Mouse (Mus musculus): ENCODE data around the gene Slc39a3.
"Not testable (repeated sequence)": the region's sequence is repeated elsewhere in the genome, so short reads cannot be mapped to it uniquely, and the experiment has no call there.

The Slc39a3 gene

GRCm38 (mm10) chr10:81036988-81037580 is at the start of gene Slc39a3:
TSS of gene Slc39a3 (minus strand) at chr10:81037426.
- DNase-seq (ENCODE audit: inconsistent age in 2 of 2, low spot score in 1 of 2), result peak; percentile 98 to 100

GRCm38 (mm10) chr10:81087021-81087420 is 49.8 kb upstream of the Slc39a3 start:
- peak in 1 of 2 experiments; percentile 46 for DNase-seq (ENCODE audit: inconsistent age in 2 of 2, low spot score in 1 of 2)

- DNase-seq (ENCODE audit: inconsistent age in 2 of 2, low spot score in 1 of 2), result peak; percentile 75 to 93
Measured at GRCm38 (mm10) chr10:81082168-81082960, 45.1 kb upstream of the Slc39a3 start.

- no peak for DNase-seq (ENCODE audit: inconsistent age in 2 of 2, low spot score in 1 of 2)
Measured at GRCm38 (mm10) chr10:81080008-81080655, 42.9 kb upstream of the Slc39a3 start.

- DNase-seq (ENCODE audit: inconsistent age in 2 of 2, low spot score in 1 of 2), result peak; percentile 83 to 87
Measured at GRCm38 (mm10) chr10:81077916-81078315, 40.7 kb upstream of the Slc39a3 start.

GRCm38 (mm10) chr10:81076356-81076755 is 39.1 kb upstream of the Slc39a3 start:
- DNase-seq (ENCODE audit: inconsistent age in 2 of 2, low spot score in 1 of 2), result no peak

GRCm38 (mm10) chr10:81075734-81076133 is 38.5 kb upstream of the Slc39a3 start:
- DNase-seq (ENCODE audit: inconsistent age in 2 of 2, low spot score in 1 of 2), result peak in 1 of 2 experiments; percentile 35

GRCm38 (mm10) chr10:81073464-81073863 is 36.2 kb upstream of the Slc39a3 start:
- no peak for DNase-seq (ENCODE audit: inconsistent age in 2 of 2, low spot score in 1 of 2)

GRCm38 (mm10) chr10:81072290-81072689 is 35.1 kb upstream of the Slc39a3 start:
- no peak for DNase-seq (ENCODE audit: inconsistent age in 2 of 2, low spot score in 1 of 2)

- peak; percentile 98 for DNase-seq (ENCODE audit: inconsistent age in 2 of 2, low spot score in 1 of 2)
Measured at GRCm38 (mm10) chr10:81069836-81070235, 32.6 kb upstream of the Slc39a3 start, which contains the start of gene Thop1. TSS of gene Thop1 (plus strand) at chr10:81070035.

- no peak for DNase-seq (ENCODE audit: inconsistent age in 2 of 2, low spot score in 1 of 2)
Measured at GRCm38 (mm10) chr10:81068706-81069105, 31.5 kb upstream of the Slc39a3 start.

GRCm38 (mm10) chr10:81064519-81064918 is 27.3 kb upstream of the Slc39a3 start:
- DNase-seq (ENCODE audit: inconsistent age in 2 of 2, low spot score in 1 of 2), result not testable (repeated sequence)

GRCm38 (mm10) chr10:81062710-81063109 is 25.5 kb upstream of the Slc39a3 start:
- no peak for DNase-seq (ENCODE audit: inconsistent age in 2 of 2, low spot score in 1 of 2)

- DNase-seq (ENCODE audit: inconsistent age in 2 of 2, low spot score in 1 of 2), result peak; percentile 99 to 100
Measured at GRCm38 (mm10) chr10:81059603-81060543, 22.6 kb upstream of the Slc39a3 start, which contains the start of gene Sgta. TSS of gene Sgta (minus strand) at chr10:81060181.

GRCm38 (mm10) chr10:81058896-81059295 is 21.7 kb upstream of the Slc39a3 start:
- DNase-seq (ENCODE audit: inconsistent age in 2 of 2, low spot score in 1 of 2), result peak in 1 of 2 experiments; percentile 75

GRCm38 (mm10) chr10:81057406-81058130 is 20.3 kb upstream of the Slc39a3 start:
- DNase-seq (ENCODE audit: inconsistent age in 2 of 2, low spot score in 1 of 2), result peak in 1 of 2 experiments; percentile 63

GRCm38 (mm10) chr10:81055802-81056340 is 18.6 kb upstream of the Slc39a3 start:
- peak in 1 of 2 experiments; percentile 86 for DNase-seq (ENCODE audit: inconsistent age in 2 of 2, low spot score in 1 of 2)

GRCm38 (mm10) chr10:81055169-81055568 is 17.9 kb upstream of the Slc39a3 start:
- DNase-seq (ENCODE audit: inconsistent age in 2 of 2, low spot score in 1 of 2), result peak in 1 of 2 experiments; percentile 51

- DNase-seq (ENCODE audit: inconsistent age in 2 of 2, low spot score in 1 of 2), result peak; percentile 83 to 89
Measured at GRCm38 (mm10) chr10:81052577-81052976, 15.4 kb upstream of the Slc39a3 start.
